Mouse (Mus musculus): ENCODE data around the gene Rab11fip3. TPM values are rescaled to one million over a fixed set of nuclear protein-coding genes. Genes with fewer than 3 reads are reported as not detected.
"Not testable (repeated sequence)": the region's sequence is repeated elsewhere in the genome, so short reads cannot be mapped to it uniquely, and the experiment has no call there.

Rab11fip3 gene
- polyA plus RNA-seq, 1 experiment from 2014 or later, result 36.3 TPM

GRCm38 (mm10) chr17:26105619-26106018 lies 36.3 kb upstream of the Rab11fip3 start:
- Histone ChIP-seq H3K4me2 (replicated peaks) (no peak overlapping the region), H3K36me3 (no peaks in the 10 kb centered on the region), H3K9me3 (no peaks in the 10 kb centered on the region), H3K4me1 (no peaks in the 10 kb centered on the region), H3K4me3 (no peak overlapping the region), H3K27ac (replicated peaks) (no peak overlapping the region), H3K27me3 (0 out of 2 replicates have a peak, but pooled peaks cover 1% of the 10 kb centered on the region), H3K9ac (replicated peaks) (no peak overlapping the region)
- no peak for ATAC-seq (replicated peaks)
- WGBS, result 73% methylated on average over 3 of the region's 4 CpGs

GRCm38 (mm10) chr17:26101478-26101877 lies 32.1 kb upstream of the Rab11fip3 start:
- H3K9ac ChIP-seq (replicated peaks), result no peak overlapping the region
- H3K27me3 ChIP-seq, result no peaks in the 10 kb centered on the region
- H3K4me2 ChIP-seq (replicated peaks), result no peak overlapping the region
- H3K4me3 ChIP-seq, result no peak overlapping the region
- H3K36me3 ChIP-seq, result no peaks in the 10 kb centered on the region
- no peaks in the 10 kb centered on the region for H3K9me3 ChIP-seq
- no peaks in the 10 kb centered on the region for H3K4me1 ChIP-seq
- no peak overlapping the region for H3K27ac ChIP-seq (replicated peaks)
- WGBS, result 40% methylated on average over 4 of the region's 4 CpGs
- ATAC-seq (replicated peaks), result no peak

- no peaks in the 10 kb centered on the region for H3K9me3 ChIP-seq
- 43% methylated on average over 2 of the region's 2 CpGs for WGBS
- H3K36me3 ChIP-seq, result no peaks in the 10 kb centered on the region
- H3K9ac ChIP-seq (replicated peaks), result no peak overlapping the region
- no peaks in the 10 kb centered on the region for H3K27me3 ChIP-seq
- H3K4me2 ChIP-seq (replicated peaks), result no peak overlapping the region
- no peak overlapping the region for H3K27ac ChIP-seq (replicated peaks)
- peaks cover 6% of the 10 kb centered on the region for H3K4me1 ChIP-seq
- H3K4me3 ChIP-seq, result no peak overlapping the region
- no peak for ATAC-seq (replicated peaks)
These were observed 30.8 kb upstream of the Rab11fip3 start for GRCm38 (mm10) chr17:26100166-26100565.

GRCm38 (mm10) chr17:26099316-26099715 lies 30.0 kb upstream of the Rab11fip3 start:
- not testable (repeated sequence) for H3K9ac ChIP-seq (replicated peaks); H3K36me3 ChIP-seq; H3K27ac ChIP-seq (replicated peaks); H3K9me3 ChIP-seq; H3K27me3 ChIP-seq; ATAC-seq (replicated peaks); H3K4me2 ChIP-seq (replicated peaks); H3K4me3 ChIP-seq
- WGBS, result 54% methylated on average over 3 of the region's 3 CpGs
- peaks cover 13% of the 10 kb centered on the region for H3K4me1 ChIP-seq

GRCm38 (mm10) chr17:26098461-26098860 lies 29.1 kb upstream of the Rab11fip3 start:
- H3K4me2 ChIP-seq (replicated peaks), result no peak overlapping the region

GRCm38 (mm10) chr17:26095121-26095740 lies 25.9 kb upstream of the Rab11fip3 start, which contains the start of gene Nme4:
Nme4 (minus strand) TSS chr17:26095602.
- Histone ChIP-seq H3K36me3 (no peaks in the 10 kb centered on the region), H3K9ac (replicated peaks) (peak within 1 kb of the TSS; percentile 72), H3K27me3 (no peaks in the 10 kb centered on the region), H3K4me1 (peaks cover 13% of the 10 kb centered on the region), H3K4me2 (replicated peaks) (peak within 1 kb of the TSS; percentile 81), H3K9me3 (no peaks in the 10 kb centered on the region), H3K4me3 (peak within 1 kb of the TSS; percentile 58), H3K27ac (replicated peaks) (peak within 1 kb of the TSS; percentile 63)
- peak; percentile 86 for ATAC-seq (replicated peaks)
- whole genome bisulfite sequencing, result 3% methylated on average over 47 of the region's 47 CpGs

More at GRCm38 (mm10) chr17:26098461-26098860, 29.1 kb upstream of the Rab11fip3 start:
- Histone ChIP-seq H3K27me3 (no peaks in the 10 kb centered on the region), H3K4me1 (peaks cover 13% of the 10 kb centered on the region), H3K4me3 (no peak overlapping the region), H3K9me3 (no peaks in the 10 kb centered on the region), H3K27ac (replicated peaks) (no peak overlapping the region), H3K36me3 (no peaks in the 10 kb centered on the region), H3K9ac (replicated peaks) (no peak overlapping the region)
- WGBS, result 92% methylated on average over 7 of the region's 7 CpGs
- no peak for ATAC-seq (replicated peaks)

- no peak for ATAC-seq (replicated peaks)
- H3K27me3 ChIP-seq, result no peaks in the 10 kb centered on the region
- H3K4me3 ChIP-seq, result peak overlapping the region; percentile 58
- no peaks in the 10 kb centered on the region for H3K36me3 ChIP-seq
- H3K9me3 ChIP-seq, result no peaks in the 10 kb centered on the region
- 22% methylated on average over 9 of the region's 9 CpGs for WGBS
- peaks cover 13% of the 10 kb centered on the region for H3K4me1 ChIP-seq
- H3K4me2 ChIP-seq (replicated peaks), result peak overlapping the region; percentile 81
- peak overlapping the region; percentile 63; the same call in 1 of the 2 replicates for H3K27ac ChIP-seq (replicated peaks)
- H3K9ac ChIP-seq (replicated peaks), result peak overlapping the region; percentile 72
These were observed 25.3 kb upstream of the Rab11fip3 start for GRCm38 (mm10) chr17:26094531-26095110.

GRCm38 (mm10) chr17:26089905-26090632 lies 20.7 kb upstream of the Rab11fip3 start, which contains the start of gene Decr2:
Decr2 (minus strand) TSS chr17:26090337.
- peaks cover 6% of the 10 kb centered on the region; the same call in 1 of the 2 replicates for H3K4me1 ChIP-seq
- H3K27me3 ChIP-seq, result no peaks in the 10 kb centered on the region
- H3K9ac ChIP-seq (replicated peaks), result peak within 1 kb of the TSS; percentile 78
- peak; percentile 86 for ATAC-seq (replicated peaks)
- H3K27ac ChIP-seq (replicated peaks), result peak within 1 kb of the TSS; percentile 81
- peak within 1 kb of the TSS; percentile 74 for H3K4me2 ChIP-seq (replicated peaks)
- H3K4me3 ChIP-seq, result peak within 1 kb of the TSS; percentile 57
- H3K36me3 ChIP-seq, result no peaks in the 10 kb centered on the region
- 2% methylated on average over 32 of the region's 32 CpGs for WGBS
- H3K9me3 ChIP-seq, result no peaks in the 10 kb centered on the region

GRCm38 (mm10) chr17:26087059-26087564 lies 17.8 kb upstream of the Rab11fip3 start:
- H3K4me3 ChIP-seq, result no peak overlapping the region
- no peaks in the 10 kb centered on the region; the same call in 1 of the 2 replicates for H3K4me1 ChIP-seq
- H3K9ac ChIP-seq (replicated peaks), result no peak overlapping the region
- no peaks in the 10 kb centered on the region for H3K9me3 ChIP-seq
- no peak overlapping the region for H3K4me2 ChIP-seq (replicated peaks)
- ATAC-seq (replicated peaks), result no peak
- 94% methylated on average over 9 of the region's 9 CpGs for WGBS
- H3K27me3 ChIP-seq, result no peaks in the 10 kb centered on the region
- no peak overlapping the region for H3K27ac ChIP-seq (replicated peaks)
- 0 out of 2 replicates have a peak, but pooled peaks cover 3% of the 10 kb centered on the region for H3K36me3 ChIP-seq

GRCm38 (mm10) chr17:26080867-26081266 lies 11.5 kb upstream of the Rab11fip3 start:
- no peaks in the 10 kb centered on the region for H3K4me1 ChIP-seq
- no peak overlapping the region for H3K4me2 ChIP-seq (replicated peaks)
- H3K9ac ChIP-seq (replicated peaks), result no peak overlapping the region
- ATAC-seq (replicated peaks), result no peak
- 62% methylated on average over 2 of the region's 2 CpGs for WGBS
- no peaks in the 10 kb centered on the region for H3K9me3 ChIP-seq
- H3K4me3 ChIP-seq, result no peak overlapping the region
- H3K36me3 ChIP-seq, result 0 out of 2 replicates have a peak, but pooled peaks cover 3% of the 10 kb centered on the region
- no peak overlapping the region for H3K27ac ChIP-seq (replicated peaks)
- no peaks in the 10 kb centered on the region for H3K27me3 ChIP-seq

- Histone ChIP-seq H3K36me3 (0 out of 2 replicates have a peak, but pooled peaks cover 3% of the 10 kb centered on the region), H3K4me3 (no peak overlapping the region), H3K27me3 (no peaks in the 10 kb centered on the region), H3K27ac (replicated peaks) (peak overlapping the region; percentile 27; the same call in 1 of the 2 replicates), H3K9ac (replicated peaks) (no peak overlapping the region), H3K9me3 (no peaks in the 10 kb centered on the region), H3K4me2 (replicated peaks) (no peak overlapping the region), H3K4me1 (no peaks in the 10 kb centered on the region)
- ATAC-seq (replicated peaks), result no peak
- 56% methylated on average over 2 of the region's 2 CpGs for WGBS
These were observed 9.5 kb upstream of the Rab11fip3 start for GRCm38 (mm10) chr17:26078851-26079250.

- H3K4me1 ChIP-seq, result peaks cover under 1% of the 10 kb centered on the region; the same call in 1 of the 2 replicates
- no peak for ATAC-seq (replicated peaks)
- H3K27ac ChIP-seq (replicated peaks), result no peak overlapping the region
- no peak overlapping the region for H3K9ac ChIP-seq (replicated peaks)
- H3K36me3 ChIP-seq, result no peaks in the 10 kb centered on the region
- H3K9me3 ChIP-seq, result no peaks in the 10 kb centered on the region
- no peak overlapping the region for H3K4me2 ChIP-seq (replicated peaks)
- no peak overlapping the region for H3K4me3 ChIP-seq
- 62% methylated on average over 3 of the region's 3 CpGs for WGBS
- 0 out of 2 replicates have a peak, but pooled peaks cover 3% of the 10 kb centered on the region for H3K27me3 ChIP-seq
These were observed 5.9 kb upstream of the Rab11fip3 start for GRCm38 (mm10) chr17:26075246-26075645.
